Mouse (Mus musculus): ENCODE data around the gene Rims4.

- TF ChIP-seq CTCF (IDR thresholded peaks at IDR 0.05): no peak
- no peak for TF ChIP-seq POLR2A (IDR thresholded peaks at IDR 0.05; ENCODE audit: insufficient read depth, low read depth, low read length)
Measured at GRCm38 (mm10) chr2:163813077-163813476, 105.4 kb downstream of the Rims4 start.
